Mouse (Mus musculus): ENCODE data around the gene Mast4. TPM values are rescaled to one million over a fixed set of nuclear protein-coding genes. Genes with fewer than 3 reads are reported as not detected.

The Mast4 gene
- polyA plus RNA-seq, 1 experiment from 2014 or later = 2.8 TPM

DNA sequence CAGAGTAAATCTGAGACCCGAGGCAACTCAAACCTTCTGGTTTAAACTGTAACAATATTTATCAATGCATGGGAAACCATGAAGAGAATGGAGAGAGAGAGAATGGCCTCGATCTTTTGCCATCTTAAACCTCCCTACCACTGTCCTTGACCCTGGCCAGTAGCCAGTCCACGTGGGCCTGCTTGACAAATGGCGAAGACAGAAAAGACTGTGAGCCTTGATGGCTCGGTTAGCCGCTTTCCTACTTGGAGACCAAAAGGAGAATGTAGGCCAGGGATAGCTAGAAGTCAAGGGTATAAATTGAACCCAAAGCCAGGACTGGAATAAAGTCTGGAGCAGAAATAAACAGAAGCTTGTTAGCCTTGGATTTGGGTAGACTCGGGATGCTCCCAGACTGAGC, 640.1 kb downstream of the Mast4 start:
- Histone ChIP-seq H3K9me3 (ENCODE audit: low read length) (no peaks in the 10 kb centered on the region), H3K9ac (replicated peaks) (no peak overlapping the region), H3K36me3 (replicated peaks; ENCODE audit: insufficient read depth, low read length) (no peaks in the 10 kb centered on the region), H3K4me3 (ENCODE audit: low read depth, low read length) (peak overlapping the region; percentile 8; the same call in 1 of the 2 replicates), H3K27ac (ENCODE audit: low read depth) (peak overlapping the region; percentile 78; the same call in 1 of the 2 replicates), H3K4me1 (ENCODE audit: insufficient read depth) (peaks cover 17% of the 10 kb centered on the region), H3K4me2 (ENCODE audit: low read depth, low read length) (peak overlapping the region; percentile 46), H3K27me3 (ENCODE audit: insufficient read depth, low read length) (no peaks in the 10 kb centered on the region)
- WGBS (ENCODE audit: insufficient replicate concordance) = 64% methylated on average over 7 of the region's 7 CpGs
- TF ChIP-seq EP300 (IDR thresholded peaks at IDR 0.05; ENCODE audit: low read depth) = no peak
- no peak for DNase-seq
- no peak for ATAC-seq

GRCm38 (mm10) chr13:102693341-102693801, 640.9 kb downstream of the Mast4 start, which contains the start of gene Cd180:
Gene Cd180 (plus strand): TSS chr13:102693558.
- WGBS (ENCODE audit: insufficient replicate concordance) = 30% methylated on average over 8 of the region's 8 CpGs
- Histone ChIP-seq H3K27ac (ENCODE audit: low read depth) (peak within 1 kb of the TSS; percentile 78), H3K4me3 (ENCODE audit: low read depth, low read length) (peak within 1 kb of the TSS; percentile 8), H3K36me3 (replicated peaks; ENCODE audit: insufficient read depth, low read length) (no peaks in the 10 kb centered on the region), H3K27me3 (ENCODE audit: insufficient read depth, low read length) (no peaks in the 10 kb centered on the region), H3K9me3 (ENCODE audit: low read length) (no peaks in the 10 kb centered on the region), H3K4me2 (ENCODE audit: low read depth, low read length) (peak within 1 kb of the TSS; percentile 46), H3K4me1 (ENCODE audit: insufficient read depth) (peaks cover 21% of the 10 kb centered on the region), H3K9ac (replicated peaks) (no peak within 1 kb of the TSS)
- DNase-seq (peak; percentile 35), ATAC-seq (peak; percentile 43; the same call in 1 of the 2 replicates)
- no peak for TF ChIP-seq CTCF (IDR thresholded peaks at IDR 0.05; ENCODE audit: low read depth)

GRCm38 (mm10) chr13:102691408-102692150, 642.7 kb downstream of the Mast4 start:
- Histone ChIP-seq H3K27me3 (ENCODE audit: insufficient read depth, low read length) (no peaks in the 10 kb centered on the region), H3K9ac (replicated peaks) (no peak overlapping the region), H3K36me3 (replicated peaks; ENCODE audit: insufficient read depth, low read length) (no peaks in the 10 kb centered on the region), H3K27ac (ENCODE audit: low read depth) (no peak overlapping the region), H3K9me3 (ENCODE audit: low read length) (no peaks in the 10 kb centered on the region), H3K4me3 (ENCODE audit: low read depth, low read length) (no peak overlapping the region), H3K4me2 (ENCODE audit: low read depth, low read length) (no peak overlapping the region), H3K4me1 (ENCODE audit: insufficient read depth) (peaks cover 21% of the 10 kb centered on the region)
- ATAC-seq = no peak
- TF ChIP-seq EP300 (IDR thresholded peaks at IDR 0.05; ENCODE audit: low read depth) = no peak
- TF ChIP-seq CTCF (IDR thresholded peaks at IDR 0.05; ENCODE audit: low read depth) = no peak
- DNase-seq = no peak
- 71% methylated on average over 11 of the region's 11 CpGs for WGBS (ENCODE audit: insufficient replicate concordance)

GRCm38 (mm10) chr13:102690184-102690583, 644.1 kb downstream of the Mast4 start:
- Histone ChIP-seq H3K27me3 (ENCODE audit: insufficient read depth, low read length) (no peaks in the 10 kb centered on the region), H3K36me3 (replicated peaks; ENCODE audit: insufficient read depth, low read length) (no peaks in the 10 kb centered on the region), H3K27ac (ENCODE audit: low read depth) (peak overlapping the region; percentile 40; the same call in 1 of the 2 replicates), H3K9me3 (ENCODE audit: low read length) (no peaks in the 10 kb centered on the region), H3K4me1 (ENCODE audit: insufficient read depth) (peaks cover 20% of the 10 kb centered on the region), H3K9ac (replicated peaks) (no peak overlapping the region), H3K4me2 (ENCODE audit: low read depth, low read length) (no peak overlapping the region), H3K4me3 (ENCODE audit: low read depth, low read length) (no peak overlapping the region)
- 76% methylated on average over 5 of the region's 5 CpGs for WGBS (ENCODE audit: insufficient replicate concordance)
- no peak for TF ChIP-seq CTCF (IDR thresholded peaks at IDR 0.05; ENCODE audit: low read depth)
- no peak for TF ChIP-seq EP300 (IDR thresholded peaks at IDR 0.05; ENCODE audit: low read depth)
- ATAC-seq (no peak), DNase-seq (no peak)

DNA sequence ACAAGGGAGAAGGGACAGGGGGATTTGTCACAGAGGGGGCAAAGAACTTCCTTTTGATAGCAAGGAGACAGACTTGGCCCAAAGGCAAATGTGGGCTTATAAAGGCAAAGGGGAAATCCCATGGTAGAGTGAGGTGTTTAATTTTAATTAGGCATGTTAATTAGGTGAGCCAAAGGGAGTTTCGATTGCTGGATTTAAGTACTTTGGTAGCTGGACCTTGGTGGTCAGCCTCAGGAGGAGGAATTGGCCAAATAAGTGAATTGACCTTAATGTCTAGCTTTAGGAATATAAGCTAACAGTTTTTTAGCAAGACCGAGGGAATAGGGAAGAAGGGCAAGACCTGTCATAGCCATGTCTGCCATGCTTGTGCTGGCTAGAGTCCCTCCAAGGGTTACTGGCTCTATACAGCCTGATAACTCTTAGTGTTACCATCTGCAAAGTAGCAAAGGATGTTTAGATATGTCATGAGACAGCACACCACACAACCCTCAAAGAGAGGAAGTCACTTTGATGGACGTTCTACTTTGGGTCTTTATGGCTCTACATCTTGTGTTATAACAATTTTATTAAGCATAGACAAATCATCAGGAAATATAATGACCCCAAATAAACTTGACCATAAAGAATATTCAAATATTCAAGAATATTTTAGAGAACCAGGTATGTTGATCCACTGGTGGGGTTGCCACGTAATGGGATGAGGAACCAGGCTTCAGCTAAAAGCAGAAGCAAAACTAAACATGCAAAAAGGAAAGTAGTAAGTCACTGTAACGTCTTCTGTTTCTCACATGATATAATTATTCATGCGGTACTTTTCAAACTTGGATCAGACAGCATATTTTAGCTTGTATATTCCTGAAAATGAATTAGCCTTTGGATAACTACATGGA, 644.9 kb downstream of the Mast4 start:
- no peak overlapping the region for H3K4me3 ChIP-seq (ENCODE audit: low read depth, low read length)
- 48% methylated on average over 6 of the region's 6 CpGs for WGBS (ENCODE audit: insufficient replicate concordance)
- H3K36me3 ChIP-seq (replicated peaks; ENCODE audit: insufficient read depth, low read length) = no peaks in the 10 kb centered on the region
- peaks cover 16% of the 10 kb centered on the region for H3K4me1 ChIP-seq (ENCODE audit: insufficient read depth)
- DNase-seq (no peak), ATAC-seq (no peak; the same call in 1 of the 2 replicates)
- TF ChIP-seq EP300 (IDR thresholded peaks at IDR 0.05; ENCODE audit: low read depth) (no peak), CTCF (IDR thresholded peaks at IDR 0.05; ENCODE audit: low read depth) (no peak)
- no peaks in the 10 kb centered on the region for H3K9me3 ChIP-seq (ENCODE audit: low read length)
- no peak overlapping the region for H3K4me2 ChIP-seq (ENCODE audit: low read depth, low read length)
- H3K27me3 ChIP-seq (ENCODE audit: insufficient read depth, low read length) = no peaks in the 10 kb centered on the region
- H3K9ac ChIP-seq (replicated peaks) = no peak overlapping the region
- peak overlapping the region; percentile 60 for H3K27ac ChIP-seq (ENCODE audit: low read depth)

DNA sequence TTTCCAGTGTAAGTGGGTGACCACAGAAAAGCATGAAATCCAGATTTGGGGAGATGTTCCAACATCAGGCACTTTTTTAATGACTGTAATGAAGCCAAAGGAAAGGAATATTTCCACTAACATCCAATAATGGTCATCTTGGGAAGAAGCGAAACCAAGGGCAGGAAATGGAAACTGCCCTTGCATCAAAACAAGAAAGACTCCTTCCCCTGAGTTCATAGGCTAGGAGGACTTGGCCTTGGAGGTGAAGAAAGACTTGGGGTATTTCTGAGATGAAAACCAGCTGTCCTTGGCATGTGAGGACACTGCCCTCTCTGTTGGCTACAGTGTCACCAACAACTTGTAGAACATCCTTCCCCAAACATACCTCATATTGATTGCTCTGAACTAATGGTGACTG, 646.2 kb downstream of the Mast4 start:
- Histone ChIP-seq H3K4me1 (ENCODE audit: insufficient read depth) (peaks cover 13% of the 10 kb centered on the region), H3K9ac (replicated peaks) (no peak overlapping the region), H3K4me3 (ENCODE audit: low read depth, low read length) (no peak overlapping the region), H3K4me2 (ENCODE audit: low read depth, low read length) (no peak overlapping the region), H3K36me3 (replicated peaks; ENCODE audit: insufficient read depth, low read length) (no peaks in the 10 kb centered on the region), H3K9me3 (ENCODE audit: low read length) (no peaks in the 10 kb centered on the region), H3K27ac (ENCODE audit: low read depth) (no peak overlapping the region), H3K27me3 (ENCODE audit: insufficient read depth, low read length) (no peaks in the 10 kb centered on the region)
- WGBS (ENCODE audit: insufficient replicate concordance) = 53% methylated on average over 1 of the region's 1 CpGs
- TF ChIP-seq EP300 (IDR thresholded peaks at IDR 0.05; ENCODE audit: low read depth) (no peak), CTCF (IDR thresholded peaks at IDR 0.05; ENCODE audit: low read depth) (no peak)
- ATAC-seq (no peak), DNase-seq (no peak)
